In genomic region chr4:48690640-48691039, GRCm38 (mm10) we compare ENCODE assay signal across 8 mouse cellular contexts. TPM values are rescaled to one million over a fixed set of nuclear protein-coding genes. Genes with fewer than 3 reads are reported as not detected.
DNase-seq lines count a peak whose midpoint lies in the region; ATAC-seq and TF ChIP-seq lines count a peak whose summit lies in the region.

No protein-coding gene starts in this region.

- H3K4me3 ChIP-seq in thymus, adult 2 months (ENCODE audit: control insufficient read depth, insufficient read depth, low read length) = no peak overlapping the region
- no peak overlapping the region for H3K4me3 ChIP-seq in myocyte

- TF ChIP-seq CTCF in thymus, adult 2 months (IDR thresholded peaks at IDR 0.05; ENCODE audit: borderline replicate concordance, control insufficient read depth, extremely low read depth, insufficient read depth, low read length, poor library complexity) = 0 out of 2 replicates have a peak, but pooled peaks have one; percentile 21

- H3K4me2 ChIP-seq in myocyte (ENCODE audit: low read depth) = peak overlapping the region; percentile 40

- no peaks in the 10 kb centered on the region for H3K4me1 ChIP-seq in thymus, adult 2 months (replicated peaks; ENCODE audit: control insufficient read depth, insufficient read depth, low read length)

- H3ac ChIP-seq in myocyte (ENCODE audit: control insufficient read depth, insufficient read length) = no peak overlapping the region

- WGBS in thymus, adult 2 months = 79% methylated on average over 9 of the region's 9 CpGs

- no peaks in the 10 kb centered on the region for H3K27me3 ChIP-seq in thymus, adult 2 months (ENCODE audit: control insufficient read depth, insufficient read depth, low read length)
- H3K27me3 ChIP-seq in myocyte (ENCODE audit: control insufficient read depth, insufficient read depth, insufficient read length) = no peaks in the 10 kb centered on the region

- H3K79me2 ChIP-seq in myocyte (ENCODE audit: control insufficient read depth, insufficient read depth) = no peaks in the 10 kb centered on the region

- no peaks in the 10 kb centered on the region for H3K36me3 ChIP-seq in thymus, adult 2 months (ENCODE audit: control insufficient read depth, insufficient read depth, low read length)
- H3K36me3 ChIP-seq in myocyte (ENCODE audit: control insufficient read depth, insufficient read depth) = no peaks in the 10 kb centered on the region

- ATAC-seq in CD4-positive, CD25-positive, alpha-beta regulatory T cell, adult 4 months = no peak

- no peak overlapping the region for H3K27ac ChIP-seq in thymus, adult 2 months (ENCODE audit: control insufficient read depth, insufficient read depth, low read length)

- peak; percentile 29 for DNase-seq in CD4-positive, CD25-positive, alpha-beta regulatory T cell, adult 2 months (ENCODE audit: low read depth, low spot score)
- peak; percentile 11 for DNase-seq in thymus, adult 2 months
- DNase-seq in thymus, adult 18-20 months = no peak
- DNase-seq in frontal cortex, postnatal 36 days (ENCODE audit: low spot score in 2 of 2) = peak; percentile 53 to 76
- DNase-seq in layer of hippocampus, postnatal 36 days = peak; percentile 47 to 52
- no peak for DNase-seq in urinary bladder, adult 2 months (ENCODE audit: low spot score)

- TF ChIP-seq POLR2A in thymus, adult 2 months (IDR thresholded peaks at IDR 0.05; ENCODE audit: control insufficient read depth, extremely low read depth, insufficient read depth, low read length, poor library complexity) = no peak
- TF ChIP-seq POLR2A in myocyte (IDR thresholded peaks at IDR 0.05; ENCODE audit: insufficient read length, low read depth) = no peak

TF ChIP-seq in myocyte, 11 proteins besides CTCF, POLR2A, EP300 and RAD21:
- TF ChIP-seq E2F4 (IDR thresholded peaks at IDR 0.05; ENCODE audit: insufficient read depth) (no peak), USF1 (IDR thresholded peaks at IDR 0.05; ENCODE audit: low read depth) (no peak), MYOD1 (IDR thresholded peaks at IDR 0.05; ENCODE audit: control insufficient read depth in 1 of 3, insufficient read length in 2 of 3, low read depth in 2 of 3) (no peak)
TF ChIP-seq in myocyte: peak in this region for 0.

RNA-seq across cellular contexts. Expression of gene Cavin4, which starts 27.3 kb away (rescaled TPM):
- not detected for polyA plus RNA-seq in CD4-positive, CD25-positive, alpha-beta regulatory T cell, adult 4 months (2017; shearing (Covaris generic))
- polyA plus RNA-seq in thymus, adult 2 months (2012; rRNA removed) = 0.63 TPM in 1 of 2 replicates, not detected in the other
- 1 to 10 TPM; 1.6 to 2.6 TPM for total RNA-seq in layer of hippocampus, postnatal 36 days (2021)
- polyA plus RNA-seq in myocyte (2012; fragmentation: generic; extraction: Trizol) = 119 TPM
- 0.29 and 0.32 TPM in 2 replicates for polyA plus RNA-seq in urinary bladder, adult 2 months (2012; rRNA removed)

Comparison
In these comparisons a context has a peak if more than half of its experiments do, and no peak if none do; other contexts are left out.
1. DNase-seq: peak in CD4-positive, CD25-positive, alpha-beta regulatory T cell, adult 2 months (single experiment), thymus, adult 2 months (single experiment), frontal cortex, postnatal 36 days (2 of 2) and layer of hippocampus, postnatal 36 days (2 of 2); none in thymus, adult 18-20 months (0 of 2) and urinary bladder, adult 2 months (single experiment).
2. RNA of gene Cavin4, which starts 27.3 kb away (polyA plus RNA-seq): 119 TPM in myocyte (single experiment); 0.63 TPM in thymus, adult 2 months, 0.29 to 0.32 TPM in urinary bladder, adult 2 months and not detected in CD4-positive, CD25-positive, alpha-beta regulatory T cell, adult 4 months; every median in the first group is over 10 times any median in the second.